Mouse (Mus musculus) brain, embryonic 14.5 days (tissue): Measurements from ENCODE around the gene Anapc5. TPM values are rescaled to one million over a fixed set of nuclear protein-coding genes. Genes with fewer than 3 reads are reported as not detected.

ENCODE experiments used
- DNase-seq: peaks from one replicate; pipeline ENCODE4 v3.0.0-alpha.2; 2011; ENCODE audit warnings: low read depth
- CTCF ChIP-seq: fragments of 200-500 bp; IDR thresholded peaks from 2 replicates; pipeline ENCODE4 v1.5.1; 2012; ENCODE audit warnings: inconsistent platforms, mild to moderate bottlenecking, moderate library complexity, borderline replicate concordance; ENCODE audit not compliant: insufficient read depth, insufficient read length; ENCODE audit errors: extremely low read depth
- POLR2A ChIP-seq: fragments of 200-500 bp; IDR thresholded peaks from 2 replicates; pipeline ENCODE4 v1.6.1; 2012; ENCODE audit warnings: mild to moderate bottlenecking, inconsistent platforms, borderline replicate concordance; ENCODE audit not compliant: poor library complexity, insufficient read depth, insufficient read length, severe bottlenecking; ENCODE audit errors: extremely low read depth
- polyA plus RNA-seq: library from polyadenylated mRNA; depleted of rRNA; stranded (reverse); fragments of >200 nt; gene quantifications from 2 replicates; pipeline ENCODE4 v1.2.3, GENCODE M21; 2012

The Anapc5 gene
- polyA plus RNA-seq, 1 experiment = 621 TPM

DNA sequence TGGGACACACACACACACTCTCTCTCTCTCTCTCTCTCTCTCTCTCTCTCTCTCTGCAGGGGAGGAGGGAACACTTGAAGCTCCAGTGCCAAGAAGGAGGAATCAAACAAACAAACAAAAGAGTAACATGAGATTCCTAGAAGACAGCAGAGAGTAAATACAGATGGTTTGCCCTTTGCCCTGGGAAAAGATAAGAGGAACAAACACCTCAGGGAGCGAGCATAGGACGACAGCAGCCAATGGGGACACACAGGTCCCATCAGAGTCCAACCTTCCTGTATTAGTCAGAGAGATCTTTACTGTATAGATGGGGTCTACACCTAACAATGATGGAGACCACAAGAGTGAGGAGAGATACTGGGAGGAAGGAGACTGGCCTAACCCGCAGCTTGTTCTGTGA, 23.3 kb downstream of the Anapc5 start:
- no peak for DNase-seq
- TF ChIP-seq POLR2A = no peak
- TF ChIP-seq CTCF = no peak

- TF ChIP-seq POLR2A (no peak), CTCF (no peak)
- DNase-seq = no peak
These were observed 32.4 kb downstream of the Anapc5 start for GRCm38 (mm10) chr5:122788696-122789095.

DNA sequence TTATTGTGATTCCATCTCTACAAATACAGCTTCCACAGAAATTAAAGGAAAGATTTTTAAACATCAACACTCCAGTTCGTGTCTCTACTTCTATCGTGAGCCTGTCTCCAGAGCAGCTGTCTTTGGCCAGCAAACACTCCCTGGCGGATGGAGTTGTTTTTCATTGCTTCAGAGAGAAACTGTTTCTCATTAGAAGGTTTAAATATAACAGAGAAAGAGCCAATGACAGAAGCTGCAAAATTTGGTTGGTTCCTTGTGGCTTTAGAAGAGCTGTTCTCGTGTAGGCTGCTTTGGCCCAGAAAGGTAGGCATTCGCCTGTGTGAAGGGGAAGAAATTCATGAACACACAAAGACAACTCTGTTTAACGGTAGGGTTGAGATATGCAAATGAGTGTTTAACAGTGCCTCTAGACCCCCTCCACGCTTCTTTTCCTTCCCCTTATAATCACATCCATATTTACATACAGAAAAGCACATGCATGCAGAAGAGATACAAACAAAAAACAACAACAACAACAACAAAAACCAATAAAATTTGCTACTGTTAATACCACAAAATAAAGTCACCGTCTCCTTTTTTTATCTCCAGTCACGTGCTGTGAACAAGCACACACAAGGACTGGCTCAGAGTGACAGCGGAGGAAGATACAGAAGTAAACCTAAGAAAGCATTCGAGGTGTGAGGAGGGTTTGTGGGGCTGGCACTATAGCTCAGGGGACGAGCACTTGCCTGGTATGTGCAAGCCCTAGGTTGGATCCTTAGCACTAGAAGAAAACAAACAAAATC, 34.9 kb downstream of the Anapc5 start:
- DNase-seq = no peak
- TF ChIP-seq CTCF (no peak), POLR2A (no peak)

DNA sequence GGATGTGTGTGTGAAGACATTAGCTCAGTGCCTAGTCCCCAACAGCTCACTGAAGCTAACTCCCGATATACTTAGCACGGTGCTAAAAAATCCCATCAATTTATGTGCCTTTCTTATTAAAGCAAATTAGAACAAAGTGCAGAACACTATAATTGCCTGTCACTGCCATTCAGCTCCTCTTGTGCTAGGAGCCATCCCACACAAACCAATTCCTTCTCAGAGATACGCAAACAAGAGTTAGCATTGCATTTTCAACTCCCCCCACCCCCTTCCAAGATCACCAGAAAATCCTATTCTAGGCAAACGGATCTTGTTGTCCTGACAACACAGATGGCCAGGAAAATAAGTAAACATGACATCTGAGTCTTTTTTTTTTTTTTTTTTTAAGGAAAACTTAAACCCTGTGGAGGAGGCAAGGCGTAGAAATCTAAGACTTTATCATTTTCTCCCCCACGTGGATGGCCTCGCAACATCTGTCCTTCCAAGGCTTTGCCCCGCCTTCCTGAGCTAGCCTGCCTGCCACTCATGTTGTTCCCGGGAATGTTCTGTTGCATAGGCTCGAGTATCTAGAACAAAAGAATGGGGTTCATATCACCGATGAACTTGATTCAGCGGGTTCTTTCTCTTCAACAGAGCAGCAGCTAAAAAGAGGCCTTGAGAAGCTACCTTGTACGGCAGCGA, 37.3 kb downstream of the Anapc5 start:
- no peak for TF ChIP-seq POLR2A
- no peak for TF ChIP-seq CTCF
- DNase-seq = no peak

DNA sequence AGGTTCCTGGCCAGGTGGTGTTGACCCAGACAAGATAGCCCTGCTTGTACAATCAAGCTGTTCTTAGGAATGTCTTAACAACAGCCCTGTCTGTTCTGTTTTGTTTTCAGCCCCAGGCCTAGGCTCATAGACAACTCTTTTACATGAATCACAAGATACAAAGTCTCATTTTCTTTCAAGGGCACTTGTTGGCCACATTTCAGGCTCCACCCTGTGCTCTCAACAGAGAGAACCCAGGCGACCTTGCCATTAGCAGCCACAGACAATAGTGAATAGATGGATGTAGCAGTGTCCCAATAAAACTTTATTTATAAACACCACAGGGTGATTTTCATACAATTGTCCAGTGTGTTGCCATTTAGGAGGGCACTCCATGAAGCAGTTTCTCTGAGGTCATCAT, 39.1 kb downstream of the Anapc5 start:
- no peak for DNase-seq
- TF ChIP-seq POLR2A (no peak), CTCF (no peak)

DNA sequence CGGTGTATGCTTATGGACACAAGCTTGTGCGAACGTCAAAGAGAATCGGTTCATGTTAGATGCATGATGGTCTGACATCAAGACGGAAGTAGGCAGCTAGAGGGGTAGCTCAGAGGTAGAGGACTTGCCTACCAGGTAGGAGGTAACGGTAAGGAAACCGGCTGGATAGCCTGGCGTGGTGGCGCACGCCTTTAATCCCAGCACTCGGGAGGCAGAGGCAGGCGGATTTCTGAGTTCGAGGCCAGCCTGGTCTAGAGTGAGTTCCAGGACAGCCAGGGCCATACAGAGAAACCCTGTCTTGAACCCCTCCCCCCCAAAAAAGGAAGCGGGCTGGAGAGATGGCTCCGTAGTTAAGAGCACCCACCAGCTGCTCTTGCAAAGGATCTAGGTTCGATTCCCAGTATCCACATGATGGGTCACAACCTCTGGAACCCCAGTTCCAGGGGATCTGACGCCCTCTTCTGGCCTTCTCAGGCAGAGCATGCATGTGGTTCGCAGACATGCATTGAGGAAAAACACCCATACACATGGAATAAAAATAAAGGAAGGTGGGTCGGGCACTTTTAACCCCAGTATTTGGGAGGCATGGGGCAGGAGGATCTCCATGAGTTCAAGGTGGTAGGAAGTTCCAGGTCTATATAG, 40.2 kb downstream of the Anapc5 start:
- TF ChIP-seq POLR2A (no peak), CTCF (no peak)
- no peak for DNase-seq

GRCm38 (mm10) chr5:122779277-122779834, 41.8 kb downstream of the Anapc5 start, which contains the start of gene Camkk2:
Camkk2 (minus strand) TSS chr5:122779409.
- no peak for TF ChIP-seq CTCF
- peak; percentile 53 for TF ChIP-seq POLR2A
- peak; percentile 95 for DNase-seq

GRCm38 (mm10) chr5:122778231-122779226, 42.6 kb downstream of the Anapc5 start:
- TF ChIP-seq CTCF (no peak), POLR2A (no peak)
- DNase-seq = peak; percentile 30

DNA sequence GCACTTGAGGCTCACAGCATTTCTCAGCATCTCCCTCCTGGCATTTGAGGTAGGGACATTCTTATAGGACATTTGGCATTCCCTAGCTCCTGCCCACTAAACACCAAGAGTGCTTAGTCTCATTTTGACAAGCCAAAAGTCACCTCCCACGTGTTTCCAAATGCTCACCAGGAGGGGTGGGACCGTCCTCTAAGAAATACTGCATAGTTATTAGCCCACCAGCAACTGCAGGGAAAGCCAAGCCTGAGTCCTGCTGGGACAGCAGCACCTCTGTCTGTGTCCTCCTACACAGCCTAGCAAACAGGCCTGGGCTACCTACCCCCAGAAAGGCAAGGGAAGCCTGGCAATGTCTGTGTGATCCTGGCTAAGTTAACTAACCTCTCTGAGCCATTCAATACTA, 43.8 kb downstream of the Anapc5 start:
- no peak for DNase-seq
- TF ChIP-seq POLR2A (no peak), CTCF (no peak)

DNA sequence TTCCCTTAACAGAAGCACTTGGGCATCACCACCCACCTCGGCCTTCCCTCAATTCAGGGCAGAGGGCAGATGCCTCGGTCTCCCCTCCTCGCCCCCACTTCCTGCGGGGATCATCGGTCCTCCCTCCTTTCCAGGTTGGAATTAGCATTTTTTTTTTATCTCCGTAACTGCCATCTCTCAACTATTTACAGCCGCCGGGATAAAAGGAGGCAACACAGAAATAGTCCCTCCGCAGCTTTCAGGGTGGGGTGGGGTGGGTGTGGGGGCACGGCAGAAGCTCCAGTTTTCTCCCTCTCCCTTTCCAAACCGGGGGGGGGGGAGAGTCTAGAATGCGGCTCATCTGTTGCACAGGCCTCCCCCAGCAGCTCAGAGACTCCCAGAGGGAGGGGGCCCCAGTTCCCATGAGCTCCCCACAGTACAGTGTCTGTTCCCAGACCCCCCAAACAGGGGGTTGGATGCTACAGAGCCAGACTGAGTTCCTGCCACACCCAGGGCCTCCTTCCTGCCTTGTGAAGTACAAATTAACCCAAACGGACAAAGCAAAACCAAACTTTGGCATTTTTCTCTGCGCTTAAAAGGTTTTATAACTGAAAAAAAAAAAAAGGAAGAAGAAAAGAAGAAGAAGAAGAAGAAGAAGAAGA, 45.4 kb downstream of the Anapc5 start:
- TF ChIP-seq POLR2A (no peak), CTCF (no peak)
- no peak for DNase-seq
